Mouse (Mus musculus): Measurements from ENCODE around the gene Myo16. TPM values are rescaled to one million over a fixed set of nuclear protein-coding genes. Genes with fewer than 3 reads are reported as not detected.

Myo16 gene
- polyA plus RNA-seq, 1 experiment, result 0.44 TPM

GRCm38 (mm10) chr8:10222770-10223169, 69.1 kb downstream of the Myo16 start:
- H3K4me1 ChIP-seq (ENCODE audit: control insufficient read depth, insufficient read depth, low read length), result no peaks in the 10 kb centered on the region
- H3K4me3 ChIP-seq (ENCODE audit: control insufficient read depth, low read depth, low read length), result no peak overlapping the region
- no peaks in the 10 kb centered on the region for H3K27me3 ChIP-seq (ENCODE audit: control insufficient read depth, insufficient read depth, low read length)
- TF ChIP-seq CTCF (IDR thresholded peaks at IDR 0.05; ENCODE audit: control insufficient read depth, insufficient read depth, insufficient replicate concordance, low read depth, low read length) (no peak), POLR2A (IDR thresholded peaks at IDR 0.05; ENCODE audit: control insufficient read depth, low read depth, low read length) (no peak)
- no peaks in the 10 kb centered on the region for H3K36me3 ChIP-seq (ENCODE audit: control insufficient read depth, insufficient read depth, low read length)
- H3K27ac ChIP-seq (ENCODE audit: control insufficient read depth, insufficient read depth, low read depth, low read length), result no peak overlapping the region

DNA sequence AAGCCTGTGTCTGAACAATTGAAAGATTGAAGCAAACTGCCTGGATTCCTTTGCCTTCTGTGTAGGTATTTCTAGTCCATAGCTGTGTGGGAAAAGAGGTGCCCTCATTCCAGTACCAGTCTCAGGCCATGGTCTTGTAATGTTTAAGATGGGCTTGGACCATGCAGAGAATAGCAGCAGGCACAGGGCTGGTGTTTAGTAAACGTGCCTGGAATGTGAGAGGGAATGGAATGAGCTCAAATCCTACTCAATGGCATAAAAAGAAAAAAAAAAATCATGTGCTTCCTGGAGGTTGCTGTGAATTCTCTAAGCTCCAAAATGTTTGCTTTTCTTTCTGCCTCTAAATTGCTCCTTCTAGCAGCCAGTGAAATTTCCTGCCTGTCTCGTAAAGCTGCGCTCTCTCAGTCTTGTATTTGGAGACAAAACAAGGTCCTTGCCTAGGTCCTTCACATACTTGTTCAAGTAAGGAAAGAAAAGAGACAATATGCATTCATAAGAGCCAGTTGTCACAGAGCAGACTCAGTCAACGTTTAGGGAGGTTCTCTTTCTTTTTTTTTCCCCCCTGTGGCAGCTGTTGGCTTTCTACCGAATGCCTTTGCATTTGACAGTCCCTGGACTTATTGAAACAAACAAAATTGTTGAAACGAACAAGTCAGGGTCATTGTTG, 70.0 kb downstream of the Myo16 start:
- H3K27me3 ChIP-seq (ENCODE audit: control insufficient read depth, insufficient read depth, low read length), result no peaks in the 10 kb centered on the region
- H3K27ac ChIP-seq (ENCODE audit: control insufficient read depth, insufficient read depth, low read depth, low read length), result no peak overlapping the region
- H3K4me1 ChIP-seq (ENCODE audit: control insufficient read depth, insufficient read depth, low read length), result no peaks in the 10 kb centered on the region
- H3K4me3 ChIP-seq (ENCODE audit: control insufficient read depth, low read depth, low read length), result no peak overlapping the region
- no peaks in the 10 kb centered on the region for H3K36me3 ChIP-seq (ENCODE audit: control insufficient read depth, insufficient read depth, low read length)
- TF ChIP-seq CTCF (IDR thresholded peaks at IDR 0.05; ENCODE audit: control insufficient read depth, insufficient read depth, insufficient replicate concordance, low read depth, low read length) (no peak), POLR2A (IDR thresholded peaks at IDR 0.05; ENCODE audit: control insufficient read depth, low read depth, low read length) (no peak)

DNA sequence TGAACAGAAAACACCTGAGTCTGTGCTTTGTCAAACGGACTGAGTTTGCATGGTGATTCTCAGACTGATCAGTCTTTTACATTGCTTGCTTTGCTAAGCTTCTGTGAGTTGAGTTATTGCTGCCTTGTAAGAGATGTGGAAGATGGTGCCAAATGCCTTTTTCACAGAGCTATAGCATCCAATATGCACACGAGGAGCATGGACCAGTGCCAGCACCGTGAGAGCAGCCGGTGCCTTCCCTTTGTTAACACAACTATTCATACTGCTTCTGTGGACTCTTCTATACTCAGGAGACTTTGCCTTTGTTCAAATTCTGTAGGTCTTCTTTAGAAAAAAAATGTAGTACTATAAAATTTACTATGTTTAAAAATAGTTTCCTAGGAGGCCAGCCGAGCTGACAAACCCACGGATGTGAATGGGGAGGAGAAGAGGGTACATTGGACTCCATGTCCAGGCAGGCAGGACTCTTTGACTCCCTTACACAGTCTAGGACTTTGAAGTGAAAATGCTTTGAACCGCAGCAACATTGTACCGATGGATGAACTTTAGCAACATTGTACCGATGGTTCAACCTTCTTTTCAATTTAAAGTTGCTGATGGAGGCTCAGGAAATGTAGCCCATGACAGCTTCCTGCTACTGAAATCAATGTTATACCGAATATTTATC, 70.7 kb downstream of the Myo16 start:
- Histone ChIP-seq H3K27ac (ENCODE audit: control insufficient read depth, insufficient read depth, low read depth, low read length) (no peak overlapping the region), H3K36me3 (ENCODE audit: control insufficient read depth, insufficient read depth, low read length) (no peaks in the 10 kb centered on the region), H3K4me1 (ENCODE audit: control insufficient read depth, insufficient read depth, low read length) (no peaks in the 10 kb centered on the region), H3K4me3 (ENCODE audit: control insufficient read depth, low read depth, low read length) (no peak overlapping the region), H3K27me3 (ENCODE audit: control insufficient read depth, insufficient read depth, low read length) (no peaks in the 10 kb centered on the region)
- TF ChIP-seq POLR2A (IDR thresholded peaks at IDR 0.05; ENCODE audit: control insufficient read depth, low read depth, low read length), result no peak
- TF ChIP-seq CTCF (IDR thresholded peaks at IDR 0.05; ENCODE audit: control insufficient read depth, insufficient read depth, insufficient replicate concordance, low read depth, low read length), result no peak

- H3K27me3 ChIP-seq (ENCODE audit: control insufficient read depth, insufficient read depth, low read length), result no peaks in the 10 kb centered on the region
- H3K4me1 ChIP-seq (ENCODE audit: control insufficient read depth, insufficient read depth, low read length), result no peaks in the 10 kb centered on the region
- no peak for TF ChIP-seq CTCF (IDR thresholded peaks at IDR 0.05; ENCODE audit: control insufficient read depth, insufficient read depth, insufficient replicate concordance, low read depth, low read length)
- TF ChIP-seq POLR2A (IDR thresholded peaks at IDR 0.05; ENCODE audit: control insufficient read depth, low read depth, low read length), result no peak
- H3K27ac ChIP-seq (ENCODE audit: control insufficient read depth, insufficient read depth, low read depth, low read length), result no peak overlapping the region
- H3K4me3 ChIP-seq (ENCODE audit: control insufficient read depth, low read depth, low read length), result no peak overlapping the region
- H3K36me3 ChIP-seq (ENCODE audit: control insufficient read depth, insufficient read depth, low read length), result no peaks in the 10 kb centered on the region
Measured at GRCm38 (mm10) chr8:10225018-10225417, 71.3 kb downstream of the Myo16 start.

DNA sequence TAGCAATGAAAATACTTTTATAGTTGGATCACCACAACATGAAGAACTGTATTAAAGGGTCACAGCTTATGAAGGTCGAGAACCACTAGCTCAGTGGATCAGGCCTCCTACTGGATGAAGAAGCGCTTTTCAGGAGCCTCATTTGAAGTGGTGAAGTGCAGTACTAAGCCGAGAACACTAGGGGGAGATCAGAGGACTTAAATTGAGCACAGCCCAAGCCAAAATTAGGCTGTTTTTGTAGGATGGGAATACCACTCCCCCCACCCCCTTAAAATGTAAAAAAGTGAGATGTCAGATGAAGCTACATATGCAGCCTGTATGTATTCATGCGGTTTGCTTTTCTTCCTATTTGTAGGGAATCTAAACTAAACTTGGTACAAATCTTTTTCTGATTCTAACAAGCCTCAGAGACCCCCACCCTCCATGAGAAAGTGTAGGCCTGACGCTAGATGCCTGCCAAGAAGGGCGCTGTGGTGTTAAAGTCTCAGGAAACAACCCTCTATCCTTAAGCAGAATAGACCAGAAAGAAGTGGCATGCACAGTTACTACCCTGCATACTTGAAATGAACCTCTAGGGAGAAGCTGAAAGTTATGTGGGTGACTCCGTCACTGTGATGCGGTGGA, 77.1 kb downstream of the Myo16 start:
- H3K4me3 ChIP-seq (ENCODE audit: control insufficient read depth, low read depth, low read length), result no peak overlapping the region
- H3K4me1 ChIP-seq (ENCODE audit: control insufficient read depth, insufficient read depth, low read length), result no peaks in the 10 kb centered on the region
- H3K27ac ChIP-seq (ENCODE audit: control insufficient read depth, insufficient read depth, low read depth, low read length), result no peak overlapping the region
- no peak for TF ChIP-seq POLR2A (IDR thresholded peaks at IDR 0.05; ENCODE audit: control insufficient read depth, low read depth, low read length)
- TF ChIP-seq CTCF (IDR thresholded peaks at IDR 0.05; ENCODE audit: control insufficient read depth, insufficient read depth, insufficient replicate concordance, low read depth, low read length), result no peak; the same call in 1 of the 2 replicates
- no peaks in the 10 kb centered on the region for H3K36me3 ChIP-seq (ENCODE audit: control insufficient read depth, insufficient read depth, low read length)
- no peaks in the 10 kb centered on the region for H3K27me3 ChIP-seq (ENCODE audit: control insufficient read depth, insufficient read depth, low read length)

DNA sequence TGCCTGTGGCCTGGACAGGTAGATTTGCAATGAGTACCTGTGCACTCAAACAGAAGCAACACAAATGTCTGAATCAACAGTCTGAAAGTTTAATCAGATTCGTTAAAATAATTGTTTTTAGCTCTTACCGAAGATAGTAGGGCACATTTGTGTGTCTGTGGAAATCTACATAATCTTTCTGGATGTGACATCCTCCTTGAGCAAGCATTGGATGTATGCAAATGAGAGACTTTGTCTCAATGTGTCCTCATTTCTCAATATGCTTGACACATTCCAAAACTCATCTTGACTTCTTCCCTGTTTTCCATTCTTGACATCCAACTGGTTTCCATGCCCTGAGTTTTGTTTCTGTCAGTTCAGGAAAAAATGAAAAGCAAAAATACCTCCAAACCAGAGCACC, 80.8 kb downstream of the Myo16 start:
- no peak overlapping the region for H3K27ac ChIP-seq (ENCODE audit: control insufficient read depth, insufficient read depth, low read depth, low read length)
- H3K27me3 ChIP-seq (ENCODE audit: control insufficient read depth, insufficient read depth, low read length), result no peaks in the 10 kb centered on the region
- H3K4me3 ChIP-seq (ENCODE audit: control insufficient read depth, low read depth, low read length), result no peak overlapping the region
- no peaks in the 10 kb centered on the region for H3K4me1 ChIP-seq (ENCODE audit: control insufficient read depth, insufficient read depth, low read length)
- TF ChIP-seq POLR2A (IDR thresholded peaks at IDR 0.05; ENCODE audit: control insufficient read depth, low read depth, low read length) (no peak), CTCF (IDR thresholded peaks at IDR 0.05; ENCODE audit: control insufficient read depth, insufficient read depth, insufficient replicate concordance, low read depth, low read length) (no peak)
- H3K36me3 ChIP-seq (ENCODE audit: control insufficient read depth, insufficient read depth, low read length), result no peaks in the 10 kb centered on the region

DNA sequence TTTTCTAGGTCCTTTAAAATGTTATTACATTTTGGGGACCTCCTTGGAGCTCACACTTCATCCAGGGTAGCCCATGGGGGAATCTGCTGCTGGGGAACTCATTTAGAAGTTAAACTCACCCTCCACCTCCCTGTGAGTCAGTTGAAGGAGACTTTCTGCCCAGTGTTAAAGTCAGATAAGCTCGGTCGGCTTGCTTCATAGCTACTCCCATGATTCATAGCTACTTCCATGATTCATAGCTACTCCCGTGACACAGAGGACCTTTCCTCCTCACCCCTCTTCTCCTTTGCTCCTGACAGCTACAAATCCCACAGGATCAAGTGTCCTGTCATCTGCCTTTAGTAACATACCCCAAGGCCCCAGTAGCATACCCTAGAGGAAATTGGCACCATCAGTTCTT, 89.6 kb downstream of the Myo16 start:
- no peak overlapping the region for H3K27ac ChIP-seq (ENCODE audit: control insufficient read depth, insufficient read depth, low read depth, low read length)
- no peak for TF ChIP-seq CTCF (IDR thresholded peaks at IDR 0.05; ENCODE audit: control insufficient read depth, insufficient read depth, insufficient replicate concordance, low read depth, low read length)
- TF ChIP-seq POLR2A (IDR thresholded peaks at IDR 0.05; ENCODE audit: control insufficient read depth, low read depth, low read length), result no peak

More for the DNA sequence above, 89.6 kb downstream of the Myo16 start:
- Histone ChIP-seq H3K27me3 (ENCODE audit: control insufficient read depth, insufficient read depth, low read length) (no peaks in the 10 kb centered on the region), H3K4me3 (ENCODE audit: control insufficient read depth, low read depth, low read length) (no peak overlapping the region), H3K36me3 (ENCODE audit: control insufficient read depth, insufficient read depth, low read length) (no peaks in the 10 kb centered on the region), H3K4me1 (ENCODE audit: control insufficient read depth, insufficient read depth, low read length) (no peaks in the 10 kb centered on the region)

Measured in testis, adult 2 months (tissue).